Comparison of ENCODE assay signal across 15 mouse cellular contexts in genomic region chr9:79439233-79439960, GRCm38 (mm10).
DNase-seq lines count a peak whose midpoint lies in the region; ATAC-seq lines count a peak whose summit lies in the region.
"Had no signal": no experiment of that assay in that cellular context is flagged by ENCODE, and none has a peak within 500 bp of the region (broad histone marks: within the 10 kb centered on the region; RNA-seq: fewer than 3 reads in every experiment).

No protein-coding gene starts in this region.

- no peak overlapping the region for H3K4me3 ChIP-seq in intestine, embryonic 14.5 days (ENCODE audit: low read depth, low read length)
- H3K4me3 ChIP-seq in intestine, embryonic 15.5 days (replicated peaks), result no peak overlapping the region
- H3K4me3 ChIP-seq in limb, embryonic 12.5 days (replicated peaks), result no peak overlapping the region
- H3K4me3 ChIP-seq: left cerebral cortex, adult 2 months; liver, embryonic 15.5 days; myocyte had no signal

- ATAC-seq in intestine, embryonic 14.5 days (replicated peaks; ENCODE audit: low FRiP score, low TSS enrichment, low read depth), result no peak
- ATAC-seq in intestine, embryonic 15.5 days, result no peak
- no peak for ATAC-seq in limb, embryonic 12.5 days (ENCODE audit: insufficient number of reproducible peaks, insufficient read depth, low FRiP score, low TSS enrichment, low read depth)

- no peak for DNase-seq in intestine, embryonic 14.5 days (ENCODE audit: low spot score)
- DNase-seq in R1 (ENCODE audit: low read depth, low spot score), result peak; percentile 7
- DNase-seq in embryo, embryonic 9.5 days (ENCODE audit: extremely low spot score), result peak; percentile 17
- no peak for DNase-seq in spleen, adult 18-20 months
- DNase-seq in cerebellum, postnatal 10 days, result no peak
- no peak for DNase-seq in right cerebral cortex, postnatal 25 days
- DNase-seq: B cell, adult 2 months; heart, adult 18-20 months; heart, postnatal 14 days; thymus, adult 18-20 months had no signal

- peaks cover 4% of the 10 kb centered on the region; the same call in 1 of the 2 replicates for H3K4me1 ChIP-seq in intestine, embryonic 14.5 days (replicated peaks; ENCODE audit: control insufficient read depth, insufficient read depth, low read length)
- H3K4me1 ChIP-seq in intestine, embryonic 15.5 days (replicated peaks), result no peaks in the 10 kb centered on the region
- peaks cover 5% of the 10 kb centered on the region for H3K4me1 ChIP-seq in limb, embryonic 12.5 days (replicated peaks)
- H3K4me1 ChIP-seq: liver, embryonic 15.5 days had no signal

- peak overlapping the region; percentile 5 for H3K27ac ChIP-seq in intestine, embryonic 14.5 days (ENCODE audit: low read depth)
- H3K27ac ChIP-seq in intestine, embryonic 15.5 days, result no peak overlapping the region
- H3K27ac ChIP-seq in limb, embryonic 12.5 days, result no peak overlapping the region
- H3K27ac ChIP-seq: left cerebral cortex, adult 2 months; liver, embryonic 15.5 days had no signal

- H3K36me3 ChIP-seq in intestine, embryonic 14.5 days (ENCODE audit: control insufficient read depth, insufficient read depth, low read length), result no peaks in the 10 kb centered on the region
- no peaks in the 10 kb centered on the region for H3K36me3 ChIP-seq in intestine, embryonic 15.5 days
- no peaks in the 10 kb centered on the region for H3K36me3 ChIP-seq in limb, embryonic 12.5 days
- H3K36me3 ChIP-seq: liver, embryonic 15.5 days had no signal

- WGBS in intestine, embryonic 14.5 days, result 29% methylated on average over 11 of the region's 11 CpGs
- WGBS in intestine, embryonic 15.5 days, result 32% methylated on average over 11 of the region's 11 CpGs
- 29% methylated on average over 11 of the region's 11 CpGs for WGBS in limb, embryonic 12.5 days

- no peaks in the 10 kb centered on the region for H3K27me3 ChIP-seq in intestine, embryonic 14.5 days (replicated peaks; ENCODE audit: control insufficient read depth, insufficient read depth, low read length)
- no peaks in the 10 kb centered on the region for H3K27me3 ChIP-seq in intestine, embryonic 15.5 days (replicated peaks)
- no peaks in the 10 kb centered on the region for H3K27me3 ChIP-seq in limb, embryonic 12.5 days
- H3K27me3 ChIP-seq: liver, embryonic 15.5 days had no signal

- no peak overlapping the region for H3K9ac ChIP-seq in intestine, embryonic 14.5 days (ENCODE audit: low read length)
- H3K9ac ChIP-seq in intestine, embryonic 15.5 days, result no peak overlapping the region
- H3K9ac ChIP-seq in limb, embryonic 12.5 days (replicated peaks), result no peak overlapping the region
- H3K9ac ChIP-seq: liver, embryonic 15.5 days had no signal

- peak overlapping the region; percentile 9; the same call in 1 of the 2 replicates for H3K4me2 ChIP-seq in intestine, embryonic 14.5 days (ENCODE audit: low read length)
- H3K4me2 ChIP-seq in intestine, embryonic 15.5 days (replicated peaks), result no peak overlapping the region
- H3K4me2 ChIP-seq in limb, embryonic 12.5 days, result peak overlapping the region; percentile 17; the same call in 1 of the 2 replicates
- H3K4me2 ChIP-seq: liver, embryonic 15.5 days had no signal

- H3K9me3 ChIP-seq in intestine, embryonic 14.5 days (ENCODE audit: control insufficient read depth, low read length), result no peaks in the 10 kb centered on the region
- no peaks in the 10 kb centered on the region for H3K9me3 ChIP-seq in intestine, embryonic 15.5 days
- H3K9me3 ChIP-seq in limb, embryonic 12.5 days, result no peaks in the 10 kb centered on the region
- H3K9me3 ChIP-seq: liver, embryonic 15.5 days had no signal

Comparison
In these comparisons a context has a peak if more than half of its experiments do, and no peak if none do; other contexts are left out.
1. DNase-seq: peak in R1 (single experiment) and embryo, embryonic 9.5 days (single experiment); none in intestine, embryonic 14.5 days (single experiment), spleen, adult 18-20 months (0 of 2), cerebellum, postnatal 10 days (0 of 2) and right cerebral cortex, postnatal 25 days (single experiment).